Mouse (Mus musculus): ENCODE data around the gene Cyp2c50.

DNA sequence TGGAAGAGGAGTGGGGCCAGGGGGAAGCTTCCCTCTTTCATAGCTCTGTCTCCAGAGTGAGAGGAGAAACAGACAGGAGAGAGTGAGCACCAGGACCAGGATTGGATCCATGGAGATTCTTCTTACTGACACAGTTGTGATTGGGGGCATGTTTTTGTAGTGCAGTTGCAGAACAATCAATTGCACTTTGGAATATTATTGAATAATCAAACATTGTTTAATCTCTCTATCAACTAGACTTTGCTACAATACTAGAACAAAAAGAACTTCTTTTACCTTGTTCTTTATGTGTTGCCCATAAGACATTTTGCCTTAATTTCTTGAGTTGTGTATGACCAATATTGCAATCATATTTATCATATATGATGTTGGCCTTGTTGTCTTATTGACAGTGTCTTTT lies 15.8 kb upstream of the Cyp2c50 start, which contains the start of gene Cyp2c54:
- TF ChIP-seq CTCF (IDR thresholded peaks at IDR 0.05; ENCODE audit: insufficient read depth, low read depth, low read length), result no peak
- TF ChIP-seq POLR2A (IDR thresholded peaks at IDR 0.05; ENCODE audit: insufficient read depth, low read depth, low read length), result no peak
